Mouse (Mus musculus) megakaryocyte, embryonic 14.5 days (primary cell): ENCODE data around the gene Pimreg. TPM values are rescaled to one million over a fixed set of nuclear protein-coding genes. Genes with fewer than 3 reads are reported as not detected.

Experiments
- H3K27me3 ChIP-seq: replicated peaks from 2 replicates; pipeline ENCODE3; 2012; ENCODE audit warnings: inconsistent platforms
- H3K36me3 ChIP-seq: replicated peaks from 2 replicates; pipeline ENCODE3; 2012; ENCODE audit warnings: low read length, inconsistent platforms, mixed read lengths
- H3K4me1 ChIP-seq: 2 replicates; pipeline ENCODE4 v1.6.1; 2012; ENCODE audit warnings: inconsistent platforms
- H3K4me3 ChIP-seq: replicated peaks from 2 replicates; pipeline ENCODE3; 2012; ENCODE audit warnings: moderate library complexity, mild to moderate bottlenecking, inconsistent platforms
- H3K9me3 ChIP-seq: 2 replicates; pipeline ENCODE4 v1.6.1; 2012; ENCODE audit warnings: inconsistent platforms
- FLI1 ChIP-seq: IDR thresholded peaks from 2 replicates; pipeline ENCODE4 v1.6.1; 2012; ENCODE audit warnings: low read length, inconsistent platforms, mixed read lengths
- GATA1 ChIP-seq: IDR thresholded peaks from 3 replicates; pipeline ENCODE4 v1.6.1; 2012; ENCODE audit warnings: mixed read lengths, low read length, inconsistent platforms, borderline replicate concordance
- polyA plus RNA-seq: library from polyadenylated mRNA; stranded (reverse); fragments of >175 nt; gene quantifications from 2 replicates; pipeline ENCODE4 v1.2.3, GENCODE M21; 2012; ENCODE audit warnings: low replicate concordance; ENCODE audit not compliant: insufficient read depth

The Pimreg gene
- polyA plus RNA-seq, 1 experiment, result 50.2 TPM

DNA sequence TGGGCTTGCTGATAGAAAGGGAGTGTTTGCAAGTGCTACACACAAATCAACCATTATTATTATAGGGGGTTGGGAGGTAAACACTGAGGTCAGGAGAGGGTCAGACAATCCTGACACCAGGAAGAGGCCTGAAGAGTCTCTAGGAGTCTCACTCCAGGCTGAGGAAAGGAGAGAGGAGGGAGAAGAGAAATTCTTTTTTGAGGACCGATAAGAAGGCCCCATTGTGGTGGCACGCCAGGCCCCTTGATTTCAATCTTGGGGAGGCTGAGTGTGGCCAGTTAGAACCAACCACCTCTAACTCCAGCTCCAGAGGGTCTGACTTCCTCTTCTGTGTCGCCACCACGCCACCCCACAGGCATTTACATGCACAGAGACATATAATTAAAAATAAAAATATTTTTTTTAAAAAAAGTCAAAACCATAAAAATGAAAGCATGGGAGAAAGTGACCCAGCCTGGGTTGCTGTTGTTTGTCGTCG lies 503 bp upstream of the Pimreg start:
- Histone ChIP-seq H3K9me3 (no peaks in the 10 kb centered on the region), H3K4me3 (peak overlapping the region; percentile 98), H3K36me3 (peaks cover 25% of the 10 kb centered on the region), H3K4me1 (peaks cover 71% of the 10 kb centered on the region), H3K27me3 (peaks cover 16% of the 10 kb centered on the region)
- TF ChIP-seq FLI1, result no peak
- no peak for TF ChIP-seq GATA1

DNA sequence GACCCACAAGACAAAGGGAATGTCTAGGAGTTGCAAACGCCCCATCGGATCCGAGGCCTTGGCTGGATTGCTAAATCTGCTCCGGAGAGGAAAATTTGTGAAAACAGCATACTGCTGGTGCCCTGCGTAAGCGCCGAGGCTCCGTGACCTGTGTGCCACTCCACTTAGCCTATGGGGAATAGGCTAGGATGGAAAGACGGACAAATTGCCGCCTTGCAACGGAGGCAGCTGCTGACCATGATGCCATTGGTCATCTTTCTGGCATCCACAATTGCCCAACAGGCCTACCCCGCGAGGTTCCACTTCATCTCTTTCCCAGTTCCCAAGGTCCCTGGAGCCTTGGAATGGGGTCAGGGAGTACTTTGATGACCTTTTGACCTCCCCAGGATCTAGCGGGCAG lies 799 bp downstream of the Pimreg start:
- no peak for TF ChIP-seq FLI1
- no peak for TF ChIP-seq GATA1
- peaks cover 69% of the 10 kb centered on the region for H3K4me1 ChIP-seq
- H3K4me3 ChIP-seq, result peak overlapping the region; percentile 98
- H3K9me3 ChIP-seq, result no peaks in the 10 kb centered on the region
- H3K36me3 ChIP-seq, result peaks cover 38% of the 10 kb centered on the region
- H3K27me3 ChIP-seq, result peaks cover 6% of the 10 kb centered on the region

GRCm38 (mm10) chr11:72044231-72044630 lies 2.4 kb downstream of the Pimreg start:
- peaks cover 61% of the 10 kb centered on the region for H3K4me1 ChIP-seq
- TF ChIP-seq GATA1 (no peak), FLI1 (no peak)
- H3K9me3 ChIP-seq, result no peaks in the 10 kb centered on the region
- peak overlapping the region; percentile 98 for H3K4me3 ChIP-seq
- peaks cover 6% of the 10 kb centered on the region for H3K27me3 ChIP-seq
- H3K36me3 ChIP-seq, result peaks cover 53% of the 10 kb centered on the region

DNA sequence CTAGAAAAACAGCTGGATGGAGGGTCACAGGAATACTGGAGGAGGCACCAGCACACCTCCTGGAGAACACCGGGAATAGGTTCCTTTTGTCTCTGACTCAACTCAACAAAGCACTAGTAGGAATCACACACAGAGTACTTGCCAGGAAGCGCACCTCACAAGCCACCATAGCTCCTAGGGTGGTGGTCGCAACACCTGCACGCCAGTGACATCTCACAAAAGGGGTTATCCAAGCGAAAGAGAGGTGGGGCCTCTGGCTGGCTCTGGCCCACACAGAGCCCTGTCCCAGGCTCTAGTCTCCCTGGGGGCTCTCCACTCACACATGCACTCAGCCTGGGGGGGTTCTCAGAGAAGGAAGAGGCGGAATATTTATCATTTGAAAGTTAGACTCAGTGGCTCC lies 6.9 kb downstream of the Pimreg start:
- TF ChIP-seq FLI1 (no peak), GATA1 (no peak)
- no peak overlapping the region for H3K4me3 ChIP-seq
- peaks cover 73% of the 10 kb centered on the region for H3K4me1 ChIP-seq
- peaks cover 53% of the 10 kb centered on the region for H3K36me3 ChIP-seq
- peaks cover 44% of the 10 kb centered on the region for H3K27me3 ChIP-seq
- H3K9me3 ChIP-seq, result no peaks in the 10 kb centered on the region

DNA sequence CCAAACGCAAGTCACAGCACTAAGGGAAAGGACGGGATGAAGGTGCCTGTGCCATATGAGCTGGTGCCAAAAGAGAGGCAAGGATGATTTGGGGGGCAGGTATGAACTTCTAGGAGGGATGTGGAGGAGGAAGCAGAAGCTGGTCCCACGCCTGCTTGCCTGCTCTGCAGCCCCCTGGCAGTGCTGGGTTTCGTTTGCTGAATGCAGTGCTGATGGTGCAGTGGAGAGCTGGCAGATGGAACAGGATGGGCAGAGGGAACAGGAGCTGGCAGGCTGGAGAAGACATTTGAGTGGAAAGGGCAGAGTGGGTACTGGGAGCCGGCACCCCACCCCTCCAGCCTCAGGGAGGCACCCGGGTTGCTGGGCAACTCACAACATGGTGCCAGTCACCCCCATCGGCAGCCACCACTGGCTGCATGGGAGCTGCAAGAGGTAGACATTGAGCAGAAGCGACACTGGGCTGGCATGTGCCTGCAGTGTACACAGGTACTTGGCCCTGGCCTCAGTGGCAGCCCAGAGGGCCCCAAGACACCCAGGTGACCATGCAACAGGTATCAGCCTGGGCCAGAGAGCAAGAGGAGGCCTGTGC lies 7.4 kb downstream of the Pimreg start:
- Histone ChIP-seq H3K4me1 (peaks cover 68% of the 10 kb centered on the region), H3K9me3 (no peaks in the 10 kb centered on the region), H3K36me3 (peaks cover 49% of the 10 kb centered on the region), H3K27me3 (peaks cover 49% of the 10 kb centered on the region), H3K4me3 (no peak overlapping the region)
- TF ChIP-seq FLI1, result no peak
- TF ChIP-seq GATA1, result no peak

GRCm38 (mm10) chr11:72050168-72050894 lies 8.5 kb downstream of the Pimreg start:
- Histone ChIP-seq H3K4me3 (peak overlapping the region; percentile 88), H3K9me3 (no peaks in the 10 kb centered on the region), H3K27me3 (peaks cover 56% of the 10 kb centered on the region), H3K36me3 (peaks cover 38% of the 10 kb centered on the region), H3K4me1 (peaks cover 57% of the 10 kb centered on the region)
- no peak for TF ChIP-seq GATA1
- no peak for TF ChIP-seq FLI1

DNA sequence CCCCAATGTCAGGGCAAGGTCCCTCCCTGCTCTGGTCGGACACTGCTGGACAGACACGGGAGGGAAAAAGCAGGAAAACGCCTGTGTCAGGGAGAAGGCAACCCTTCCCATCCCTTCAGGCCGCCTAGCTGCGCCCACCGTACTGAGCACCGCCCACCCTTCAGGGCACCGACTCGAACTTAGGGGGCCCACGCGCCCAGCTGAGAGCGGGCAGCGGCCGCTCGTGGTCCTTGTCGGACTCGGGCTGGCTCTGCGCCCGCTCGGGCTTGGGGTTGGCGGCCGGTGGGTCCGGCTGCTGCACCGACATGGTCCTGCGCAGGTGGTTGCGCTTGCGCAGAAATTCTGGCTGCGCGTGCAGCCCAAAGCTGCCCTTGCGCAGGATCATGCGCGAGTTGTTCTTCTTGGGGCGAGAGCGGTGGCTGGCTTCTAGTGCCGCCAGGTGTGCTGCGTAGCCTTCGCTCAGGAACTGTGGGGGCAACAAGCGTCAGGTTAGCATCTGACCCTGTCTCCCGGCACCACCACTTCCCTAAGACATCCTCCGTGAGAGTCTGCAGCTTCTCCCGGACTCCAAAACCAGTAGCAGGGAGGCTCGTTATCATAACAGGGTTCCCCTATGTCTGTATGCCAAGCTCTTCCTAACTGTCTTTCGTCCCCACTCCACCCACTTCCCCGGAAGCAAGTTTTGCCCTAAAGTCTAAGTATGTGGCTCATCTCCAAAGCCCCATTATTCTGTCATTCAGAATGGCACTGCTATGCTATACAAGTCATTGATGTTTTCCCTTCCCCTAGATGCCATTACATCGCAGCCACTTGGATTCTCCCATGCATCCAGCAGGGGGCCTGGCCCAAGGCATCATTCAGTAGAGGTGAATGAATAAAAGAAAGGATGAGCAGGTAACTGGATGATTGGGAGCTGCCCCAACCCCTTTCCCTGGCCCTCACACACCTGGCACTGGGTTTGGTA lies 9.3 kb downstream of the Pimreg start:
- H3K9me3 ChIP-seq, result no peaks in the 10 kb centered on the region
- H3K4me1 ChIP-seq, result peaks cover 49% of the 10 kb centered on the region
- TF ChIP-seq GATA1, result no peak
- no peak for TF ChIP-seq FLI1
- peaks cover 63% of the 10 kb centered on the region for H3K27me3 ChIP-seq
- peaks cover 30% of the 10 kb centered on the region for H3K36me3 ChIP-seq
- H3K4me3 ChIP-seq, result peak overlapping the region; percentile 88

DNA sequence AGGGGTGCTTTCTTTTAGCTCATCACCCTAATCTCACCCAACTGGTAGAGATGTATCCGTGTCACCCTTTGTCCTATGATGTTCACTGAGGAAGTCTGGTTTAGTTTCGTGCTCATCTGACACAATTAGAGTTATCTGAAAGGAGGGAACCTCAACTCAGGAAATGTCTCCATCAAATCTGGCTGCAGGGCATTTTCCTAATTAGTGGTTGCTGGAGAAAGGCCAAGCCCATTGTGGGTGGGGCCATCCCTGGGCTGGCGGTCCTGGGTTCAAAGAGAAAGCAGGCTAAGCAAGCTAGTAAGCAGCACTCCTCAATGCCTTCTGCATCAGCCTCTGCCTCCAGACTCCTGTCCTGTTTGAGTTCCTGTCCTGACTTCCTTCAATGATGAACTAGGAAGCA lies 10.4 kb downstream of the Pimreg start:
- peaks cover 73% of the 10 kb centered on the region for H3K27me3 ChIP-seq

GRCm38 (mm10) chr11:72052636-72053035 lies 10.8 kb downstream of the Pimreg start:
- Histone ChIP-seq H3K27me3 (peaks cover 77% of the 10 kb centered on the region), H3K4me1 (peaks cover 42% of the 10 kb centered on the region)

More for the DNA sequence above, 10.4 kb downstream of the Pimreg start:
- peak overlapping the region; percentile 75 for H3K4me3 ChIP-seq
- H3K36me3 ChIP-seq, result peaks cover 19% of the 10 kb centered on the region
- peaks cover 42% of the 10 kb centered on the region for H3K4me1 ChIP-seq
- TF ChIP-seq FLI1, result no peak
- H3K9me3 ChIP-seq, result no peaks in the 10 kb centered on the region

DNA sequence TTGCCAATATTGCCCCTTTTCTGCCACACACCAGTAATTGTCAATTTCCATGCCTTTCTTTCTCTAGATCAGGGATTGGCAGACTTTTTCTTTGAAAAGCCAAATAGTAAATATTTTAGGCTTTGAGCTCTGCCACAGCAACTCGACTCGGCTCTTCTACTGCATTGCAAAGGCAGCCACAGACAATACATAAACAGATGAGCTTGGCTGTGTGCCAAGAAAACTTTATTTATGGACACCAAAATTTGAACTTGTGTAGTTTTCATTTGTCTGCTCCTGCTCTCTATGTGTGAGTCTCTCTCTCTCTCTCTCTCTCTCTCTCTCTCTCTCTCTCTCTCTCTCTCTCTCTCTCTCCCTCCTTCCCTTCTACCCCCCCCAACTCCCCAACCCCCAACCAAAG lies 13.3 kb downstream of the Pimreg start:
- TF ChIP-seq FLI1, result no peak
- no peak for TF ChIP-seq GATA1
- H3K36me3 ChIP-seq, result no peaks in the 10 kb centered on the region
- H3K27me3 ChIP-seq, result peaks cover 86% of the 10 kb centered on the region
- peaks cover 34% of the 10 kb centered on the region for H3K4me1 ChIP-seq
- H3K4me3 ChIP-seq, result no peak overlapping the region
- H3K9me3 ChIP-seq, result no peaks in the 10 kb centered on the region

More at GRCm38 (mm10) chr11:72052636-72053035, 10.8 kb downstream of the Pimreg start:
- H3K36me3 ChIP-seq, result peaks cover 15% of the 10 kb centered on the region
- no peaks in the 10 kb centered on the region for H3K9me3 ChIP-seq
- no peak for TF ChIP-seq FLI1
- no peak; the same call in 2 of the 3 replicates for TF ChIP-seq GATA1
- peak overlapping the region; percentile 75 for H3K4me3 ChIP-seq
